Mouse (Mus musculus) urinary bladder, postnatal 10 days (tissue): ENCODE data around the gene Krt87.

Source experiments
- DNase-seq: peaks from one replicate; pipeline ENCODE4 v3.0.0; 2022; ENCODE audit warnings: low spot score

The Krt87 gene

DNA sequence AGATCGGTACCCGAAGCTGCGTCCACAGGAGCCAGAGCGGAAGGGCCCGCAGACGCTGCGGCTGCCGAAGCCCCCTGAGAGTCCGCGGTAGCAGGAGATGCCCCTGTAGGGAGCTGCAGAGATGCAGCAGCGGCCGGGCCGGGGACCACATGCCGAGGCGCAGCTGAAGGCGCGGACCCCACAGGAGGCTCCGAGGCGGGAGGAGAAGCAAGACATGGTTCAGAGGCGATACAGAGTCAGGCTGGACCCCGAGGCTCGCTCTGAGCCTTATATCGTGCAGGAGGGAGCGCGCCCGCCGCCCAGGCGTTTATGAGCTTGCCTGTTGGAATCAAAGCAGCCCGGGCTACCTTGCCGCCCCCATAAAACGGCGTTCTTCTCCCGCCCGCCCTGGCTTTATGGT is at the start of gene Krt87:
Gene Krt87, minus strand, starts transcription at position 250 of the 400 bp plus-strand sequence.
- DNase-seq: no peak

DNA sequence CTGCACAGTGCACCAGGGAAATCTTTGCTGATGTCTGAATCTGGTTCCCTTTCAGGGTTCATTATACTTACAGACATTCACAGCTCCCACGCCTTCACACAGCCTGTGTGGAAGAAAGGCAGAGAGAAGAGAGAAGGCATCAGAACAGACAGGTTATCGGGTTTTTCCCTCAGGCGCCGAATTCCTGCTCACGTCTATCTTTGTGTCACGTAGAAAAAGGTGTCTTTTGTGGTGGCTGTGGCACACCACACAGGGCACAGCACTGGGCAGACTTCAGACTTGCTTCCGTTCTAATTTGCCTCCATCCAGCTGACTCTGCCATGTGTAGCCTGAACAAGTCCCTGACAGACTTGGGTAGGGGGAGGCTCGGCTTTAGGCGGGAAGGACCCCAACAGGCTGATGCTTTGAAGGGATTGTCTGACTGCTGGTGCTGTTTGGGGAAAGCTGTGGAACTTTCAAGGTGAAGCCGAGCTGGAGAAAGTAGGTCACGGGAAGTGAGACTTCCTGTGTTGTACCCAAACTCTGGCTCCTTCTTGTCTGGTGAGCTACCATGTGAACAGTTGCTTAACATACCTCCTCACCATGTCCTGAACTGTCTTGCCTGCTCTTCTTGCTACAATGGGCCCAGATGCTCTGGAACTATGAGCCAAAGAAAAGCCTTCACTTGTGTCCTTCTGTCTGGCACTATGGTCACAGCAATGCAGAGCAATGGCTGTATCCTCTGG is 47.5 kb upstream of the Krt87 start:
- no peak for DNase-seq

DNA sequence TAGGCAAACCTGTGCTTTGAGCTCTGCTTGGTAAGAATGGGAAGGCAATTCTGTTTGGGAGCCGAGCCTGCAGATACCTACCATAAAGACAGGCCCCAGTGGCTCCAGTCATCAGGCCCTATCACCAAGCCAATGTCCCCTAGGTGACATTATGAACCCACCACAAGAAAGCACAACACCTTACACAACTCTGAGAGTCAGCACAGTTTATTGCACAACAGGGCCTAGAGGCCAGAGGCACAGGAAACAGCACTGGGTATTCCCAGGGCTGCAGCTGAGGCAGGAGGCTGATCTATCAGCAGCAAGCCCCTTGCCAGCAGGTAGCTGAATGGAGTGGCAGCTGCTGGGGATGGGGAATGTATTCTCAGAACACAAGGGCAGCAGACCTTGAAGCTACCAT is 46.3 kb upstream of the Krt87 start:
- DNase-seq: no peak

DNA sequence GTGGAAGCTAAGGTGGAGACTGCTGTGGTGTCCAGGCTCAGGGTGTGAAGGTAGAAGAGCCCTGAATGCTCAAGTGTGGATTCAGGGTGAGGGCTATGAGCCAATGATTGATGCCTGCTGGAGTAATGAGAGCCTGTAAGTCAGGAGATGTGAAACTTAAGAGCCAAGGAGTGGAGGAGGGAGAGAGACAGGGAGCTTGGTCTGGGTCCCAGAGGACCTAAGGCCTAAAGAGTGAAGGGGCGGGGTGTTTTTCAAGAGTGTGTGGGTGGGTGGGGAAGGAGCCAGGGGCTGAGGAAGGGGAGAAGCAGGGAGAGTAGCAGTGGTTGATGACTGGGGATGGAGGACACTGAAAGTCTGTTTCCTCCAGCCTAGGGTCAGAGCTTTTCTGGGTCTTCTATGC is 45.0 kb upstream of the Krt87 start:
- DNase-seq: no peak

DNA sequence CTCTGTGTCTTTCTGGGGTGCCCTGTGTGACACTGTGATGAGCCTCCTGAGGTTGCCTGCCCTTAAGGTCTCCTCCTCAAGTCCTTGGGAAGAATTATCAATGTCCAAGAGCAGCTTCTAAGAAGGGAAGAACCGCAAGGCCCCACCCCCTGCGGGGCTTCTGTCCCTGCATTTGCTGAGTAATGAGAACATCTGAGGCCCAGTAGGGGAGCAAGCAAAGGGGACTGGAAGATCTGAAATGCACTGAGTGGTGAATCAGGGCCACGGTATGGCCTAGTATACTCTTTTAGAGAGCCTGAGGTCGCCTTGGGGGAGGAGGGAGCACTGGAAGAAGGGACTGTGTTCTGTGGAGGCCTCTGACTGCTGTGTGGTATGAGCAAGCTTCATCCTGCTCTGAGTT is 43.5 kb upstream of the Krt87 start:
- no peak for DNase-seq

DNA sequence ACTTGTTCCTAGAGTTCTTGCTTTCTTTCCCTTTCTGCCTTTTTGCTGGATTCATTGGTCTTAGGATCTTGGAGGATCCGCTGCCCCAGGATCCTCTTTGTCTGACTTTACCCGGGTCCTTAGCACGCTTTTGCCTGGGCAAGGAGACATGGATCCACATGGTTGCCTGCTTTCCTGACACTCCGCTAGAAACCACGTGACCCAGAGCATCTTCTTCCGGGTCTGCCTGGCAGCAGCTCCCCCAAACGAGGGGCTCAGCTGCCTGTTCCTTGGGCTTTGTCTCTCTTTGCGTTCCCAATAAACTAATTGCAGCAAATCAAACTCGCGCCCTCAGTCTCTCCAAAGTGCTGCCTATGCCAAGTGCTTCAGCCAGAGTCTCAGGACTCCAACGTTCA is 41.1 kb upstream of the Krt87 start:
- DNase-seq: no peak

DNA sequence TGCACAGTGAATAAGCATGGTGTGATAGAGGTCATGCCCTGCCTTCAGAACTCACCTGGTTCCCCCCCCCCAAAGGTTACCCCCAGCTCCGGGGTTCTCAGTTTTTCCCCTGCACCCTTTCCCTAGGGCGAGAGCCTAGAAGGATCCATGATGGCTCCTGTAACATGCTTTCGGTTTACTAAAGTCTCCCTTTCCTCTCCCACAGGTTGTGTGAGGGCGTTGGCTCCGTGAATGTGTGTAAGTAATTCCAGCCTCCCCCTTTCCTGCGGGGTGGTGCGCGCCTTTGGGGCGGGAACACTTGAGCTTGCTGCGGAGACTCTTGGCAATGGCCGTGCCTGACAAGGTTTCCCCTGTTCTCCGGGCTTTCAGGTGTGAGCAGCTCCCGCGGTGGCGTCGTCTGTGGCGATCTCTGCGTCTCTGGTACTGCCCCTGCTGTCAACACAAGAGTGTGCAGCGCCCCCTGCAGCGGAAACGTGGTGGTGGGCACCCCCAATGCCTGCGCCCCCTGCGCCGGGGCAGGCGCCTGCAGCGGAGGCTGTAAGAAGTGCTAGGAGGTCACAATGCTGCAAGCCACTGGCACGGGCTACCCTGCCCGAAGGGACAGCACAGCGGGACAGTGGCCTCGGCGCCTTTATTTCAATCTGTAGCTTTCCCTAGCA is 40.5 kb upstream of the Krt87 start:
- no peak for DNase-seq

DNA sequence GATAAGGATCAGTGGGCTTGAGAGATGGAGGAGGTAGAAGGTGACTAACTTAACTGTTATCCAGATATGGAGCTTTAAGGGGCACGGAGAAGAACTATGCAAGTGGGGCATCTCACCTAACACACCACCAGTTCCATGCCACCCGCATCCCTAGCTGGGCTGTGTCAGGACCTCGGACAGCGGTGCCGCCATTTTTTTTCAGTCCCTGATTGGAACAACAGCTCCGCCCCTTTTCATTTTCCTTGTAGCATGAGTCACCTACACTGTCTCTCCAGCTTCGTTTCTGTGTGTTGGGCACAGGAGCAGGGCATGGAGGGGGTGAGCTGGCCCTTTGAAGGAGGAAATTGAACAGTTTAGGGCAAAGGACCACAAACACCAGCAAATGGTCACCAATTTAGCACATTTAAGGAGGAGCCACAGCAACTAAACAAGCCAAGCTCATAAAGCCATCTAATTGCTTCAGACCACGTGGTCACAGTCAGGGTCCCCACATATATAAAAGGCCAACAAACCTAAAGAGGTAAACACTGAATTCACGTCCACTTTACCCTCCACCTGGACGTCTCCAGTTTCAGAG is 34.4 kb upstream of the Krt87 start, which contains the start of gene Krt86:
Gene Krt86, plus strand, starts transcription at position 527 of the 577 bp plus-strand sequence.
- DNase-seq: no peak

DNA sequence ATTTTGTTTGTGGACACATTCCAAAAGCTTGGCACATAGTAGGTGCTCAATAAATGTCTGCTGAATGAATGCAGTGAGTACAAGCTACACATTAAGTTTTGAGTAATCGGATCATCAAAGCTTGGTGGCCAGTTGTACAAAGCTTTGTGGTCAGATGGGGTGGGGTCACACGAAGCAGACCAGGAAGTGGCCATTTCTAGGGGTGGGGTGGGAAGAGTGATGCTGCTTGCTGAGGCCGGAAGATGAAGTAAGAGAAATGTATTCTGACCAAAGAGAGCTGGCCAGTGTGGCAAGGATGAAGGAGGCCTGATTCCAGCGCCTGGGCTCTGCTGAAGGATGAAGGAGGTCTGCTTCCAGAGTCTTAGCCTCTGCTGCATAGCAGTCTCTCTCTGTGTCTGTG is 30.5 kb upstream of the Krt87 start:
- DNase-seq: no peak

DNA sequence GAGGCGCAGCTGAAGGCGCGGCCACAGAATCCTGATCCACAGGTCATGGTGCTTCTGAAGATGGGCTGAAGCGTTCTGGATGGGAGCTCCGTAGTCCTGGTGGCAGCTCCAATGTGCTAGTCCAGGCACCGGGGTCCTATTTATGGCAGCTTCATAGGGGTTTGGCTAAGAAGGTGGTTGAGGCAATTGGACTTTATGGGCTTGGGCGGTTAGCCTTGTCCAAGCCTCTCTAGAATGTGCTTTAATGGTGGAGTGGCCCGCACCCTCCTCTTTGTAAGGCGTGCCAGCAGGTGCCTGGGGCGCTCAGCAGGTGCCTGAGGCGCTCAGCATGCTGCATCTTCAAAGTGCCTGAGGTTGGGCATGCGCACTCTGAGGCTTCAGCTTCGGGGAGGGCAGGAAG is 25.0 kb upstream of the Krt87 start, which contains the start of gene Krt81:
Gene Krt81, minus strand, starts transcription at position 101 of the 400 bp plus-strand sequence.
- no peak for DNase-seq

DNA sequence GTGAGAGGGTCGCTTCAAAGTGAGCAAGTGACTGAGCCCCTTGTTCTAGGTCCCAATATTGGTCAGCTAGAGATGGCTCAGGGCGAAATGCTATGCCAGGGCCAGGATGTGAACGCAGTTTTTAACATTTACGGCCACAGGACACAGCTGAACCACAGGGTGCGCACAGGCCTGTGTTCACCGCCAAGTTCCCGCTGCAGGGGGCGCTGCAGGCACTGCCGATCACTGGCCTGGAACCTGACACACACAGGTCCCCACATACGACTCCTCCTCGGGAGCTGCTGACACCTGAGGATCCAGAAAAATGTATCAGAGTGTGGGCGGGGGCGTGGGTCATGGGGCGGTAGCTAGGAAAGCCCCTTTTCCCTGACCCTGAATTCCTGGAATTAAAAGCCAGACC is 20.7 kb upstream of the Krt87 start:
- DNase-seq: no peak

DNA sequence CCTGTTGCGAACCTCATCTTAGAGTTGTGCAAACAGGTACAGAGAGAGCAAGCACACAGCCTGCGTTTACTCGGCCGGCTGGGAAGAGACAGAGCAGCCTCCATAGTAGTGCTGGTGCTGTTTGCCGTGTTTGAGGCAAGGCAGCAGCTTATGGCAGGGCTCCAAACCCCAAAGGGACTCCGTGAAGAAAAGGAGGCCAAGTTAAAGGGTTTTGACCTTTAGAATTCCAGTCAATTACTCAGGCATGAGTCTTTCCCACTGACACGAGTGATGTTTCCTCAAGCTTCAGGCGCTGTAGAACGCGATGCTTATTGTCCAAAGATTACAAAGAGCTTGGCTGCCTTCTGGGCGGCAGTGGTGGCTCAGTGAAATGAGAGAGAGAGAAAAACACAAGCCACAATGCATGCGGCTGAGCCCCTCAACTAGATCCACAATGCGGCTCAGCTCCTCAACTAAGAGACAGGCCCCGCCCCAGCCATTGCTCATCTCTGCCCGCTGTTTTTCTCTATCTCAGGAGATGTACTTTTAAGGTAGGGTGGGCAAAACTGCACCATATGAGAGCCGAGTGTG is 19.8 kb upstream of the Krt87 start:
- DNase-seq: no peak

DNA sequence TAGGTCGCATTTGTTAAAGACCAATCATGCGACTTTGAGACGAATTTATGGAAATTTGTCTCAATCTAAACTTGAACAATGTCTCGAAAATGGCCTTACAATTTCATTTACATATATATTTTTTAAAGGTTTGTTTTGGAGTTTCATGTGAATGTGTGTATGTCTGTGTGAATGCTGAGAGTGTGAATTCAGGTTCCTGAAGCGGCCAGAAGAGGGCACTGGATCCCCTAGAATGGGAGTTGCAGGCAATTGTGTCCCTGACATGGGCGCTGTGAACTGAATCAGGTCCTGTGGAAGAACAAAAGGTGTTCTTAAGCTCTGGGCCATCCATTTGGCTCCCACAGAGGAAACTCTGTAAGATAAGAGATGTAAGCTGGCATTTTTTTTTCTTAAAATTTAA is 17.3 kb upstream of the Krt87 start:
- no peak for DNase-seq

DNA sequence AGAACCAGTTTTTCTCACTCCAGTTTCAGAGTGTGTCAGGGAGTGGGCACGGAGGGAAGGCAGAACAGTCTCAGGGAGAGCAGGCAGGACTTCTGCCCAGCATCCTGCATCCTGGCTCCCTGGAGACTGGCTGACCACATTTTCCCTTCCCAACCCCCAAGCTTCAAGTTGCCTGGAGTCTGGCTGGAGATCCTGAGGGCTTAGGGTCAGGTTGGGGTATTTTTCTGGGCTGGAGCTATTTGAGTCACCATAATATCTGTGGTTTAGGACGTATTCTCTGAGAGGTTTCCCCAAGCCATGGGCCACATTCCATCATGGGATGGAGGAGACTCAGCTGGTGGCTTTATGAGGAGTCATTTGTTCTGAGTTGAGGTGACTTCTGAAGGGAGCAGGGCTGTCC is 16.7 kb upstream of the Krt87 start:
- DNase-seq: no peak

DNA sequence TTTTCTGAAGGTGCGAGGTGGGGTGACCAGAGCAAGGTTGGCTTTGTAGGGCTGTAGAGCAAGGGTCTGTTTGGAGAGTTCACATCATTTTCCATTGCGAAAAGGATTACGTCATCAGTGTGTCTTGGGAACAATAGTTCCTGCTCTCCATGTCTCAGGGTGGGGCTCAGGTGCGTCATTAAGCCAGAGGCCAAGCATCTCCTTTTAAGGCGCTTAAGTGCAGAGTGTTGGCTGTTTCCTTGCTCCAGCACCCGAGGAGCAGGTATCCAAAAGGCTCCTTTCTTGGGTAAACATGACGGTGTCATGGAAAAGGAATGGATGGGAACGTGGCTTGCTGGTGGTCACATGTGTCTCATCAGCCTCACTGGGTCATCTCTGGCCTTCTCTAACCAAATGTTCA is 16.2 kb upstream of the Krt87 start:
- DNase-seq: no peak

DNA sequence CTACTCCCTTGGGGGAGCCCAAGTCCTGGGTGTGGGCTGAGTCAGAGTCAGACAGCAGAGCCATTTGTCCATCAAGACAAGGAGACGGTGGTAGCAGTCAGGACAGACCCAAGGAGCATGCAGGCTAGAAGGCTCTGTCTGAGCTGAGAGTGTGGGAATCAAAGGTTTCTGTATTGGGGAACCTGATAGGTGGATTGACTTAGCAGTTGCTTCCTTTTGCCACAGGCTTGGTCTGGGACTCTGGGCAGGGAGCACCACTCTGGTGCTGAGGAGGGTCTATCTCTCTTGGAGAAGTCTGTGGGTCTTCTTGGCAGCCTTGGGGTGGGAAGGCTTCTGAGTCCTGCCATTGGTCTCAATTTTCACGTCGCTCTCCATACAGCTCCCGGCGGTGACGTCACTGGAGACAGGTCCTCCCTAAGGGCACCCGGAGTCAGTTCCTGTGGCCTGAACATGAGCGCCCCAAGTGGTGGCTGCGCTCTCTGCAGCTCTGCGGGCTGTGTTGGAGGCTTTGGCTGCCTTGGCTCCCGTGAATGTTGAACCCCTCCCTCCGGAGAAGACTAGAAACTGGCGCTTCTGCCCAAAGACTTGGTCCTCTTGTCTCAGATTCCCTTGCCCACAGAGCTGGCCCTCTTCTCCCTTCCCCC is 14.6 kb upstream of the Krt87 start:
- DNase-seq: no peak

DNA sequence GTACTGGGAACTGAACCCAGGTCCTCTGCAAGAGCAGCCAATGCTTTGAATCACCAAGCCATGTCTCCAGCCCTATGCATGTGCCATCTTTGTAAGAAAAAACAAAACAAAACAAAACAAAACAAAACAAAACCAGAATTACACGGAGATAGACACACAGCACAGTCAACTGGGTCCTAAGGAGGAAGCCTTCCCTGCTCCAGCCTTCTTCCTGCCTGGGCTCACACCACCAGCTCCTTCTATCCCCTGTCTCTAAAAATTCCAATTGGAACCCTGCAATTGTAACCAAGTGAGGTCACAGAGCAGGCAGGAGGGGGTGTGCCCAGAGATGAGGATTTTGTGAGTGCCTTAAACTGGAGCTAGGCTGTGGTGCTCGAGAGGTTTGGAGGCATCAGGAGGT is 8.8 kb upstream of the Krt87 start, which contains the start of gene Krt88:
Gene Krt88, plus strand, starts transcription at position 301 of the 400 bp plus-strand sequence.
- DNase-seq: no peak

DNA sequence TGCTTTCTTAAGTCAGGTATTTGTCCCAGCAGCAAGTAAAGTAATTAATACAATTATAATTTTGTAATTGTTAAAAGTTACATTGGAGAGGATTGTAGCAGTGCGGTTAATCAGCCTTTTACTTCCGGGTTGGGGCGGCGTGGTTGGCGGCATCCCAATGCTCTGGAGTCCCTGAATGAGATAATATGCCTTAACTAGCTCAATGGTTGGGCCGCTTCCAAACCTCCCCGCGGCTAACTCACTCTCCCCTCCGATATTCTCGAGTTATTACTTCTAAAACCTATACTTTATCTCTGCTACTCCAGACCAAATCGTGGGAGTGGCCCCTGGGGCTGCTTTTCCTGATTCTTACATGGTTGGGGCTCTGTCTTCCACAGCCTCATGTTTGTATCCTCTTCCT is 8.0 kb upstream of the Krt87 start:
- no peak for DNase-seq

DNA sequence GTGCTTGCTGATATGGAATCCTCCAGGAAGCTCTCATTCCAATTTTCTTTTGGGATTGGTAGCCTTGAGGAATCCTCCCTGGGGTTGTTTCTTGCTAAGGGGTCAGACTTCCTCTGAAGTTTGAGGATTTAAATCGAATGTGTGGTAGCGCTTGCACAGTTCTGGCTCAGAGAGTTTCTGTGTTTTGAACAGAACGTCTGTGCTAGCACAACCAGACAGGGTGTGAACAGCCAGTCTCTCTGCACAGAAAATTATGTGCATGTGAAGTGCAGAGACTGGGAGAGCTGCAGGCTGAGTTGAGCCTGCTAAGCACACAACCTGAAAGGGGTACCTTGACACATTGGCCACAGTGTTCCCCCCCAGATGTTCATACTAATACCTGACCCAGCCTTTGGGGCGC is 2.2 kb upstream of the Krt87 start:
- DNase-seq: no peak

DNA sequence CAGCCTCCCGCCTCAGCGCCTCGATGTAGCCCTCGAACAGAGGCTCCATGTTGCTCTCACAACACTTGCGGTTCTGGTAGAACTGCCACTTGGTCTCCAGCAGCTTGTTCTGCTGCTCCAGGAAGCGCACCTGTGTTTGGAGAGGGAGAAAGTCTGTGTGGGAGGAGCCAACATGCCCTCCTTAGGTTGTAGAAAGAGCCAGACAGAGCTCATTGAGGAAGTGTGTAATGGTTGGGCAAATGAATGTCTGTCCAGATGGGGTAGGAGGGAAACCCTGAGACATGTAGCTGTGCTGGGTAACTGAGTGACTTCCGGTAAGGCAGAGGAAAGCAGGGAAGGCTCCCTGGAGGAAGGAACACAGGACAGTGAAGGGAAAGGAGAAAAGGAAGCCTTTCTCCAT is 2.0 kb downstream of the Krt87 start:
- no peak for DNase-seq

DNA sequence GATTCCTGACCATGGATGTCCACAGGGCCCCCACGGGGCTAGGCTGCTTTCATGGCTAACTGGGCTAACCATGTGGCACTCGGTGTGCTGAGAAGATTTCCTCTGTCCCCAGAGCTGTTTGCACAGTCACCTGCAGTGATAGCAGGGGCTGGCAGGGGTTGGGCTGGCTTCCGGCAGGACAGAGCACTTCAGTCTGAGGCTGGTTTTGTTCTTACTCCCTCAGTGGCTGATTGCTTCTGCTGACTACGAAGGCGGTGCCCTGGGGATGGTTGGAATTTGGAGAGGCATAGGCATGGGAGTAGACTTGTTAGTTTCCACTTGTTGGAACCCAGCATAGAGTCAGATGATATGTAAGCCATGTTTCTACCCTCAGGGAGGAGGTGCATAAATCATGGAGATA is 13.7 kb downstream of the Krt87 start:
- no peak for DNase-seq

DNA sequence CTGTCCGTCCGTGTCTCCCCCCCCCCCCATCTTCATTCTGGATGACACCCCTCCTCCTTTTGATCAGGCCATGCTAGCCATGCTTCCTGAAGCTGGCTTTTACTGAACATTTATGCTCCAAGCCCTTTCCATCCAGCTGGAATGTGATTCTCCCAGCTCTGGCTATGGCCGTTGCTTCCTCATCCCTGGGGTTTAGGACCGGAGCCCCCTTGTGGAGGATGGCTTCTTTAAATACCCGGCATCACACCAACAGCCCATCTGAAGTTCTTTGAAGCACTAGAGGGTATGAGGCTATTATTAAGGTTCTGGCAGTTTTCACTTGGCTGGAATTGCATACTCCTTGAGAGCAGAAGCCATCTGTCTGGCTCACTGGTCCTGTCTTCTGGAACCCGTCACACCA is 17.7 kb downstream of the Krt87 start:
- DNase-seq: no peak

DNA sequence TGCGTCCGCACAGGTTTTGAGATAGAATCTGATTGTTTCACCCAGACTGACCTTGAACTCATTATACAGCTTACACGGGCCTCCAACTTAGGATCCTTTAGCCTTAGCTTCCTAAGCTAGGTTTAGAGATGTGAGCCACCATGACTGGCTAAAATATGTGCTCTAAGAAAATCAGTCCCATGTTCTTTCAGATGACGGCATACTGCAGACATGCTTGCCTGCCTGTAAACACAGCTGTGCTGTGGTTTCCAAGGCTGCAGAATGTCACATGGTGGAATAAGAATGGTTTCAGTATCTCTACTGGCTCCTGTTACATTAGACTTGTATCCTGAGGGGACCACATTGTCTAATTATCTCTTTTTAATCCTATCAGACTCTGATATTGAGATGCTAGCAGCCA is 19.7 kb downstream of the Krt87 start:
- DNase-seq: no peak
